Mouse (Mus musculus) liver, postnatal 0 days (tissue): ENCODE results near the gene Kifc5b.

Experiments
- CTCF ChIP-seq: sonication (generic); IDR thresholded peaks from 2 replicates; pipeline ENCODE4 v1.5.1; 2016; ENCODE audit warnings: antibody characterized with exemption, low read depth
- EP300 ChIP-seq: IDR thresholded peaks from 2 replicates; pipeline ENCODE4 v1.6.1; 2016; ENCODE audit warnings: antibody characterized with exemption, low read depth, mild to moderate bottlenecking

DNA sequence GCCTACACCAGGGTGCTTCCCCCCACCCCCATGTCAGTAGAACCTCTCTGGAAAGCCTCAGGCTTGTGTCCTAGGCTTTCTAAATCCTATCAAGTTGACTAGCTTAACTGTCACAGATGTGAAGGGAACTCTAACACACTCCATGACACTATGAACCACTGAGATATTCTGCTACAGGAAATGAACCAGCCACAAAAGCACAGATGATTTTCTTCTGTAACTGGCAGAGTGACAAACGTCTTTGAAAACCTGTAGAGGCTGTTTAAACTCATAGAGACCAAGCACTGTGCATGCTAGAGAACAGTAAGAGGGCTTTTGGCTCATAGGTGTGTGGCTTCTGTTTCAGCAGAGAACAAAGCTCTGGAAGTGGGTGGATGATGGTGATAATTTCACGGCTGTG, 64.2 kb downstream of the Kifc5b start:
- TF ChIP-seq CTCF, result no peak
- TF ChIP-seq EP300, result no peak
